Mouse (Mus musculus) testis, adult 2 months (tissue): ENCODE measurements at regions not wholly inside any gene's neighbourhood (a gene's known extent, or its start where the extent isn't known, plus 50 kb on each side); places are given as distances from the start of the nearest gene placed in this dataset.

ENCODE experiments used
- CTCF ChIP-seq: fragments of 200-500 bp; IDR thresholded peaks from 2 replicates; pipeline ENCODE4 v1.5.1; 2012; ENCODE audit warnings: low read depth, mild to moderate bottlenecking, inconsistent platforms, low read length, moderate library complexity; ENCODE audit not compliant: control insufficient read depth, insufficient read depth, insufficient replicate concordance
- POLR2A ChIP-seq: fragments of 200-500 bp; IDR thresholded peaks from 2 replicates; pipeline ENCODE4 v1.6.1; 2012; ENCODE audit warnings: low read depth, mild to moderate bottlenecking, inconsistent platforms, low read length, moderate library complexity; ENCODE audit not compliant: control insufficient read depth

DNA sequence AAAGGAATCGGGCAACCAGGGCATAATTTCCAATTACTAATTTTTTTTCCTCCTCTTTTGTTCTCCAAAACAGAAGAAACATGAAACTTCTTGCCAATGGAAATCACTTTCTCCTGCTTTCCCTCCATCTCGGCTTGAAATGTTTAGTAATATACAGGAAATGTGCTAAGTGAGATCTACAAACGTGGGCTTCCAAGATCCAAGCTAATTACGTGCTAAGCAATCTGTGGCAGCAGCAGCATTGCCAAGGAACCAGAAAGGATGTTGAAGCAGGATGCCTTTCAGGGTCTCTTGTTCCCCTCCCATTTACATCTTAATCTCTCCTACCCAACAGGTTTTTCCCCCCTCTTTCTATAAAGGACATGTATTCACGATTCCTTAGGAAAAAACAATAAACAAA lies 660.2 kb upstream of the Sox9 start:
- TF ChIP-seq POLR2A, result no peak
- TF ChIP-seq CTCF, result no peak
